Mouse (Mus musculus) neural tube, embryonic 14.5 days (tissue): ENCODE measurements at regions not wholly inside any gene's neighbourhood (a gene's known extent, or its start where the extent isn't known, plus 50 kb on each side); places are given as distances from the start of the nearest gene placed in this dataset.
A peak's percentile ranks its signal among the peaks of the same experiment; 100 is the strongest.

Experiments used
- ATAC-seq: fragments of 200-750 bp; cut with Nextera tagmentation; 2 replicates; pipeline ENCODE4 v1.8.0; 2017; ENCODE audit warnings: low read depth, mild to moderate bottlenecking, moderate TSS enrichment, moderate library complexity
- H3K27ac ChIP-seq: fragments of 300-500 bp; sonication (generic); 2 replicates; pipeline ENCODE4 v1.5.1; 2014; ENCODE audit warnings: low read depth, mild to moderate bottlenecking, control low read depth, low read length, moderate library complexity, mixed read lengths
- H3K27me3 ChIP-seq: fragments of 300-500 bp; sonication (generic); 2 replicates; pipeline ENCODE4 v1.6.1; 2014; ENCODE audit warnings: low read length; ENCODE audit not compliant: control insufficient read depth, insufficient read depth
- H3K36me3 ChIP-seq: fragments of 300-500 bp; sonication (generic); 2 replicates; pipeline ENCODE4 v1.6.1; 2014; ENCODE audit warnings: low read length, mixed read lengths; ENCODE audit not compliant: control insufficient read depth, insufficient read depth
- H3K4me1 ChIP-seq: fragments of 300-500 bp; sonication (generic); 2 replicates; pipeline ENCODE4 v1.6.1; 2014; ENCODE audit warnings: low read length; ENCODE audit not compliant: control insufficient read depth, insufficient read depth
- H3K4me2 ChIP-seq: fragments of 300-500 bp; sonication (generic); 2 replicates; pipeline ENCODE4 v1.6.1; 2014; ENCODE audit warnings: mild to moderate bottlenecking, low read depth, low read length, control low read depth
- H3K4me3 ChIP-seq: fragments of 300-500 bp; sonication (generic); 2 replicates; pipeline ENCODE4 v1.5.1; 2014; ENCODE audit warnings: low read depth, low read length, control low read depth, mixed read lengths
- H3K9ac ChIP-seq: fragments of 300-500 bp; sonication (generic); replicated peaks from 2 replicates; pipeline ENCODE4 v1.6.1; 2014; ENCODE audit warnings: low read depth, mild to moderate bottlenecking, control low read depth, low read length, mixed read lengths
- H3K9me3 ChIP-seq: fragments of 300-500 bp; sonication (generic); 2 replicates; pipeline ENCODE4 v1.6.1; 2016; ENCODE audit warnings: low read length; ENCODE audit not compliant: control insufficient read depth
- whole genome bisulfite sequencing: fragments of 180-500 bp; shearing (Covaris S2); extraction: QIAGEN DNeasy Blood & Tissue Kit; methylation state at CpG from one replicate; pipeline ENCODE4 v1.1.7; 2014; 5-methylcytosine and 5-hydroxymethylcytosine counted together

- H3K4me1 ChIP-seq: peaks cover 8% of the 10 kb centered on the region; the same call in 1 of the 2 replicates
- 81% methylated on average over 8 of the region's 8 CpGs for WGBS
Observed at GRCm38 (mm10) chr3:129069676-129070075, 130.0 kb upstream of the Pitx2 start.

GRCm38 (mm10) chr3:129070521-129070933, 129.2 kb upstream of the Pitx2 start:
- H3K27me3 ChIP-seq: no peaks in the 10 kb centered on the region
- H3K9me3 ChIP-seq: no peaks in the 10 kb centered on the region
- H3K4me3 ChIP-seq: no peak overlapping the region
- H3K27ac ChIP-seq: no peak overlapping the region
- WGBS: 5% methylated on average over 3 of the region's 3 CpGs
- H3K9ac ChIP-seq: no peak overlapping the region
- no peak overlapping the region for H3K4me2 ChIP-seq
- H3K4me1 ChIP-seq: peaks cover 6% of the 10 kb centered on the region; the same call in 1 of the 2 replicates
- 0 out of 2 replicates have a peak, but pooled peaks have one; percentile 26 for ATAC-seq
- no peaks in the 10 kb centered on the region for H3K36me3 ChIP-seq

More at GRCm38 (mm10) chr3:129069676-129070075, 130.0 kb upstream of the Pitx2 start:
- H3K9ac ChIP-seq: no peak overlapping the region
- ATAC-seq: no peak
- no peaks in the 10 kb centered on the region for H3K36me3 ChIP-seq
- H3K4me3 ChIP-seq: no peak overlapping the region
- H3K27me3 ChIP-seq: no peaks in the 10 kb centered on the region
- no peaks in the 10 kb centered on the region for H3K9me3 ChIP-seq
- no peak overlapping the region for H3K27ac ChIP-seq
- no peak overlapping the region for H3K4me2 ChIP-seq

- WGBS: 59% methylated on average over 7 of the region's 7 CpGs
- no peaks in the 10 kb centered on the region for H3K9me3 ChIP-seq
- H3K4me1 ChIP-seq: peaks cover under 1% of the 10 kb centered on the region; the same call in 1 of the 2 replicates
- H3K27ac ChIP-seq: no peak overlapping the region
- H3K4me2 ChIP-seq: no peak overlapping the region
- no peak overlapping the region for H3K4me3 ChIP-seq
- ATAC-seq: no peak; the same call in 1 of the 2 replicates
- no peak overlapping the region for H3K9ac ChIP-seq
- no peaks in the 10 kb centered on the region for H3K36me3 ChIP-seq
- no peaks in the 10 kb centered on the region for H3K27me3 ChIP-seq
Observed at GRCm38 (mm10) chr3:129071002-129071401, 128.7 kb upstream of the Pitx2 start.

- Histone ChIP-seq H3K27me3 (no peaks in the 10 kb centered on the region), H3K9me3 (no peaks in the 10 kb centered on the region), H3K4me2 (no peak overlapping the region), H3K9ac (no peak overlapping the region), H3K4me3 (no peak overlapping the region), H3K36me3 (no peaks in the 10 kb centered on the region), H3K27ac (no peak overlapping the region), H3K4me1 (no peaks in the 10 kb centered on the region; the same call in 1 of the 2 replicates)
- no peak for ATAC-seq
- 4% methylated on average over 1 of the region's 1 CpGs for WGBS
Observed at GRCm38 (mm10) chr3:129076396-129076795, 123.3 kb upstream of the Pitx2 start.

- ATAC-seq: no peak
Observed at GRCm38 (mm10) chr3:129103786-129104440, 95.8 kb upstream of the Pitx2 start.

GRCm38 (mm10) chr3:129104811-129105210, 94.9 kb upstream of the Pitx2 start:
- ATAC-seq: no peak
- H3K27me3 ChIP-seq: no peaks in the 10 kb centered on the region
- H3K4me1 ChIP-seq: no peaks in the 10 kb centered on the region
- H3K4me2 ChIP-seq: no peak overlapping the region
- no peaks in the 10 kb centered on the region for H3K9me3 ChIP-seq
- H3K36me3 ChIP-seq: no peaks in the 10 kb centered on the region
- WGBS: 58% methylated on average over 9 of the region's 9 CpGs
- H3K27ac ChIP-seq: no peak overlapping the region
- no peak overlapping the region for H3K9ac ChIP-seq
- H3K4me3 ChIP-seq: no peak overlapping the region

More at GRCm38 (mm10) chr3:129103786-129104440, 95.8 kb upstream of the Pitx2 start:
- H3K27me3 ChIP-seq: no peaks in the 10 kb centered on the region
- no peaks in the 10 kb centered on the region for H3K4me1 ChIP-seq
- H3K9ac ChIP-seq: no peak overlapping the region
- H3K36me3 ChIP-seq: no peaks in the 10 kb centered on the region
- H3K4me3 ChIP-seq: no peak overlapping the region
- no peaks in the 10 kb centered on the region for H3K9me3 ChIP-seq
- no peak overlapping the region for H3K27ac ChIP-seq
- no peak overlapping the region for H3K4me2 ChIP-seq
- WGBS: 59% methylated on average over 12 of the region's 12 CpGs

GRCm38 (mm10) chr3:129106174-129106573, 93.5 kb upstream of the Pitx2 start:
- H3K4me3 ChIP-seq: no peak overlapping the region
- WGBS: 55% methylated on average over 2 of the region's 2 CpGs
- no peaks in the 10 kb centered on the region for H3K36me3 ChIP-seq
- no peak overlapping the region for H3K9ac ChIP-seq
- H3K4me1 ChIP-seq: no peaks in the 10 kb centered on the region
- no peak overlapping the region for H3K4me2 ChIP-seq
- ATAC-seq: no peak; the same call in 1 of the 2 replicates
- H3K27me3 ChIP-seq: no peaks in the 10 kb centered on the region
- H3K9me3 ChIP-seq: no peaks in the 10 kb centered on the region
- H3K27ac ChIP-seq: no peak overlapping the region

- H3K4me2 ChIP-seq: no peak overlapping the region
- WGBS: 83% methylated on average over 2 of the region's 2 CpGs
- no peak overlapping the region for H3K27ac ChIP-seq
- no peaks in the 10 kb centered on the region for H3K9me3 ChIP-seq
- H3K4me1 ChIP-seq: no peaks in the 10 kb centered on the region
- ATAC-seq: no peak
- no peaks in the 10 kb centered on the region for H3K36me3 ChIP-seq
- H3K9ac ChIP-seq: no peak overlapping the region
- H3K27me3 ChIP-seq: no peaks in the 10 kb centered on the region
- no peak overlapping the region for H3K4me3 ChIP-seq
Observed at GRCm38 (mm10) chr3:129130521-129130920, 69.2 kb upstream of the Pitx2 start.

- no peak overlapping the region for H3K9ac ChIP-seq
Observed at GRCm38 (mm10) chr3:129131140-129131539, 68.5 kb upstream of the Pitx2 start.

More at GRCm38 (mm10) chr3:129131140-129131539, 68.5 kb upstream of the Pitx2 start:
- no peak for ATAC-seq
- WGBS: 18% methylated on average over 8 of the region's 8 CpGs
- H3K27me3 ChIP-seq: no peaks in the 10 kb centered on the region
- no peak overlapping the region for H3K4me3 ChIP-seq
- no peak overlapping the region for H3K4me2 ChIP-seq
- H3K9me3 ChIP-seq: no peaks in the 10 kb centered on the region
- no peaks in the 10 kb centered on the region for H3K36me3 ChIP-seq
- H3K27ac ChIP-seq: no peak overlapping the region
- H3K4me1 ChIP-seq: no peaks in the 10 kb centered on the region
